Mouse (Mus musculus): ENCODE data around the gene Wdr53.

DNA sequence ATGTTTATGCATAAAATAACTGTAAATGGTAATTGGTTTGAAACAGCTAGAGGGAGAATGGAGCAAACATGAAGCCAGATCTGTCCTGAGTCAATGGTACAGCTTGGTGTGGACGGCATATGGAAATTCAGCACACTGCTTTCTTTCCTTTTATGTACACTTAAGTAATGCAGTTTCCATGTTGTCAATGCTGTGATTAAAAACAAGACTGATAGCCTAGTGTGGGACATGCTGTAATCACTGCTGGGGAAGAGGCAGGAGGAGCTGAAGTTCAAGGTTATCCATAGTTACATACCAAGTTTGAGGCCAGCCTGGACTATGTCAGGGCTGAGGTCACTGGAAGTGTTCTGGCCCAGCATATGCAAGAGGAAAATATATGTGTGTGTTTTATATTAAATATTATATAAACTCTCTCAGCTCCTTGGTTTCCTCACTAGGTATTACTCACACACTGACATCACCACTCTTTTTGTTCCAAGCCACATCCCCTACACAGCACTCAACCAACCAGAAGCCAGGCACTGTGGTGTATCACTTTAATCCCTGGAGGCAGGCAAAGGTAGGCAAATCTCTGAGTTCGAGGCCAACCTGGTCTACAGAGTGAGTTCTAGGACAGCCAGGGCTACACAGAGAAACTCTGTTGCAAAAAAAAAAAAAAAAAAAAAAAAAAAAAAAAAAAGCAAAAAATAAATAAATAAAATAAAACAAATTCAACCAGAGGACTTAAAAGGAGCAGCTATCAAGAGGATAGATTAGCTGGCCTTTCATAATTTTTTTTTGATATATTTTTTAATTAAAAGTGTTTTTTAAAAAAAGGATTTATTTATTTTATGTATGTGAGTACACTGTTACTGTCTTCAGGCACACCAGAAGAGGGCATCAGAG is 7.4 kb upstream of the Wdr53 start:
- TF ChIP-seq CTCF (IDR thresholded peaks at IDR 0.05; ENCODE audit: low read depth) (no peak), EP300 (optimal IDR thresholded peaks at IDR 0.05) (no peak)
